Mouse (Mus musculus) spleen, adult 2 months (tissue): ENCODE data around the gene Ttc29.

Experiments
- CTCF ChIP-seq: fragments of 200-500 bp; IDR thresholded peaks from 2 replicates; pipeline ENCODE4 v1.5.1; 2011; ENCODE audit warnings: mild to moderate bottlenecking, inconsistent platforms; ENCODE audit not compliant: insufficient read depth, insufficient read length, insufficient replicate concordance; ENCODE audit errors: extremely low read depth
- POLR2A ChIP-seq: fragments of 200-500 bp; IDR thresholded peaks from 2 replicates; pipeline ENCODE4 v1.6.1; 2011; ENCODE audit warnings: low read depth, low read length, inconsistent platforms

DNA sequence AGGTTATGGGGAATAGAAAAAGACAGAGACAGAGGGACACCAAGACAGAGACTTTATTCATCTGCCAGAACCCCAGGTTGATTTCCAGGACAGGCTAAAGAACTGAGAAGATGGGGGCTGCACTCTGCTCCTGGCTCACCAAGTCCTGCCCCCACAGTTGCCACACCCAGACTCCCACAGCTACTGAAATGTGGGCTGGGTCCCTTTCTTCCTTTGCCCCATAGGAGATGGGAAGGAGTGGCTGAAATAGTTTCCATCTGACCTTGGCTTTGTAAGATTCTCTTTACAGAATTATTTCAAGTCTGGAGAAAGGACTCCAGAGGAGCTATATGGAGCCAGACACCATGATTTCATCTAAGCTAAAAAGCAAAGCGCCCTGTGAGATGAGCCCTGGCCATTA is 219.4 kb downstream of the Ttc29 start:
- no peak for TF ChIP-seq CTCF
- TF ChIP-seq POLR2A: no peak
